Mouse (Mus musculus): ENCODE measurements around the gene Lpcat4. TPM values are rescaled to one million over a fixed set of nuclear protein-coding genes. Genes with fewer than 3 reads are reported as not detected.

The Lpcat4 gene
- total and polyA plus RNA-seq, 3 experiments = 11.7 to 69.9 TPM; not detected in 1

- Histone ChIP-seq H3K27ac (ENCODE audit: control insufficient read depth, low read depth, low read length) (no peak within 1 kb of the TSS), H3K4me3 (ENCODE audit: control insufficient read depth in 1 of 2, insufficient read depth in 1 of 2, low read depth in 2 of 2, low read length in 2 of 2) (no peak within 1 kb of the TSS), H3K9ac (ENCODE audit: control insufficient read depth, low read depth, low read length, poor library complexity, severe bottlenecking) (no peak within 1 kb of the TSS), H3K9me3 (replicated peaks; ENCODE audit: insufficient read depth, low read length) (no peaks in the 10 kb centered on the region), H3K4me1 (ENCODE audit: control insufficient read depth in 1 of 2, insufficient read depth in 2 of 2, low read length in 2 of 2) (peaks cover 4 to 9% of the 10 kb centered on the region in 2 experiments; a peak in 2 of 4 replicates), H3K79me2 (ENCODE audit: control insufficient read depth, insufficient read depth, low read length, poor library complexity) (peaks cover 19% of the 10 kb centered on the region), H3K36me3 (ENCODE audit: control insufficient read depth in 1 of 2, insufficient read depth in 2 of 2, low read length in 2 of 2) (peaks cover 3 to 8% of the 10 kb centered on the region in 2 experiments; a peak in 3 of 4 replicates), H3K27me3 (ENCODE audit: control insufficient read depth in 1 of 2, insufficient read depth in 2 of 2, low read length in 2 of 2) (no peaks in the 10 kb centered on the region)
- DNase-seq (ENCODE audit: low read depth, low spot score) = no peak
- TF ChIP-seq SMC3 (IDR thresholded peaks at IDR 0.05; ENCODE audit: low read depth, low read length) = peak; percentile 26; the same call in 1 of the 2 replicates
- no peak for TF ChIP-seq BHLHE40 (IDR thresholded peaks at IDR 0.05; ENCODE audit: borderline replicate concordance, low read depth, low read length)
- no peak for TF ChIP-seq MAFK (IDR thresholded peaks at IDR 0.05; ENCODE audit: borderline replicate concordance, low read depth, low read length)
- no peak for TF ChIP-seq POLR2AphosphoS2 (IDR thresholded peaks at IDR 0.05; ENCODE audit: low read length)
- TF ChIP-seq USF1 (IDR thresholded peaks at IDR 0.05; ENCODE audit: low read depth, low read length) = no peak
- TF ChIP-seq CTCF (IDR thresholded peaks at IDR 0.05 in 2 of 3, conservative IDR thresholded peaks at IDR 0.05 in 1 of 3; ENCODE audit: control insufficient read depth in 1 of 3, insufficient read depth in 1 of 3, low read depth in 2 of 3, low read length in 3 of 3, poor library complexity in 1 of 3, severe bottlenecking in 1 of 3) = peak in 2 of 3 experiments; percentile 34 to 37; a peak in 4 of 6 replicates
- TF ChIP-seq ZMIZ1 (IDR thresholded peaks at IDR 0.05; ENCODE audit: low read depth, low read length) = no peak
- TF ChIP-seq NRF1 (IDR thresholded peaks at IDR 0.05; ENCODE audit: insufficient read depth, low read depth, low read length, poor library complexity, severe bottlenecking) = no peak
- TF ChIP-seq TCF12 (IDR thresholded peaks at IDR 0.05; ENCODE audit: low read depth, low read length) = no peak
- TF ChIP-seq MAZ (IDR thresholded peaks at IDR 0.05; ENCODE audit: low read depth, low read length) = no peak
- TF ChIP-seq TAL1 (IDR thresholded peaks at IDR 0.05; ENCODE audit: low read length) = no peak
- TF ChIP-seq GABPA (IDR thresholded peaks at IDR 0.05; ENCODE audit: low read depth, low read length) = no peak
- TF ChIP-seq MYC (IDR thresholded peaks at IDR 0.05; ENCODE audit: low read depth, low read length) = no peak
- TF ChIP-seq ETS1 (IDR thresholded peaks at IDR 0.05; ENCODE audit: low read depth, low read length) = no peak
- TF ChIP-seq ZNF384 (IDR thresholded peaks at IDR 0.05; ENCODE audit: low read depth, low read length) = 0 out of 2 replicates have a peak, but pooled peaks have one; percentile 6
- TF ChIP-seq MYB (IDR thresholded peaks at IDR 0.05; ENCODE audit: low read depth, low read length) = no peak
- no peak for TF ChIP-seq MEF2A (IDR thresholded peaks at IDR 0.05; ENCODE audit: extremely low read depth, insufficient replicate concordance, low read depth, low read length, poor library complexity, severe bottlenecking)
- TF ChIP-seq MAX (IDR thresholded peaks at IDR 0.05; ENCODE audit: low read length) = no peak
- no peak for TF ChIP-seq RCOR1 (IDR thresholded peaks at IDR 0.05; ENCODE audit: low read depth, low read length)
- TF ChIP-seq CHD1 (IDR thresholded peaks at IDR 0.05; ENCODE audit: low read depth, low read length) = no peak
- TF ChIP-seq TBP (IDR thresholded peaks at IDR 0.05; ENCODE audit: low read depth, low read length) = no peak
- no peak for TF ChIP-seq HCFC1 (IDR thresholded peaks at IDR 0.05; ENCODE audit: low read depth, low read length)
- TF ChIP-seq RAD21 (IDR thresholded peaks at IDR 0.05; ENCODE audit: low read depth, low read length) = peak; percentile 38
- no peak for TF ChIP-seq KAT2A (conservative IDR thresholded peaks at IDR 0.05; ENCODE audit: low read depth, low read length)
These were observed 20.1 kb downstream of the Lpcat4 start, which contains the start of gene Nutm1 for GRCm38 (mm10) chr2:112259241-112259962. Gene Nutm1, minus strand, starts transcription at chr2:112259291.

All from MEL (cell line).